Mouse (Mus musculus): Measurements from ENCODE around the gene Ppp4c. TPM values are rescaled to one million over a fixed set of nuclear protein-coding genes. Genes with fewer than 3 reads are reported as not detected.

Gene Ppp4c
- polyA plus RNA-seq, 1 experiment from 2014 or later, result 151 TPM

DNA sequence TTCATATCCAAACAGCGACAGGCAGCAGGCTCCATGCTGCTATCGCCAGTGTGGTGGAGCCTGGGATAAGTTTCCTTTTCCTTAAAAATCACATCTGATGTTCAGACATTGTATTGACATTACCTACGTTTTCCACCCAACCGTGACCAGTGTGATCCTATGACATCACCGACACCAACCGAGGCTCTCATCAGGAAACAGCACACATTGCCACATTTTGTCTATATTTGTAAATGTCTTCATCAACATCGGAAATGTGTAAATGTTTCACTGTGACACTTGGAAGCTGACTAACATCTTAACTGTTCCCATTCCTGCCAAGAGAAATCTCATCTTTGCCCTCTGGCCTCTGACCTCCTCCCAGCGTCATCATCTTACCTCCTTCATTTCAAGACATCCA is 56.2 kb downstream of the Ppp4c start:
- H3K27ac ChIP-seq (ENCODE audit: low read length), result no peak overlapping the region

More for the DNA sequence above, 56.2 kb downstream of the Ppp4c start:
- no peak overlapping the region for H3K4me2 ChIP-seq (replicated peaks; ENCODE audit: low read depth, low read length)
- no peaks in the 10 kb centered on the region for H3K27me3 ChIP-seq (replicated peaks; ENCODE audit: insufficient read depth, low read length)
- ATAC-seq (no peak), DNase-seq (ENCODE audit: low spot score) (no peak)
- H3K4me1 ChIP-seq (ENCODE audit: insufficient read depth, low read depth, low read length), result no peaks in the 10 kb centered on the region
- H3K4me3 ChIP-seq (ENCODE audit: low read depth, low read length), result no peak overlapping the region
- WGBS, result 66% methylated on average over 8 of the region's 8 CpGs
- no peaks in the 10 kb centered on the region for H3K9me3 ChIP-seq (ENCODE audit: low read length)
- H3K9ac ChIP-seq (replicated peaks; ENCODE audit: low read depth), result no peak overlapping the region
- no peaks in the 10 kb centered on the region for H3K36me3 ChIP-seq (ENCODE audit: insufficient read depth, low read length)
- TF ChIP-seq CTCF (IDR thresholded peaks at IDR 0.05), result no peak
- TF ChIP-seq EP300 (IDR thresholded peaks at IDR 0.05), result no peak

Other genes with a start within 250 kb of the Ppp4c start
- gene Eif3c, start 226.1 kb downstream of the Ppp4c start, polyA plus RNA-seq (2015; fragmentation: Nextera tagmentation; extraction: Ambion mirVana), result 141 and 154 TPM in 2 replicates
- gene Apobr, start 207.6 kb downstream of the Ppp4c start, polyA plus RNA-seq (2015; fragmentation: Nextera tagmentation; extraction: Ambion mirVana), result 3.9 and 4.1 TPM in 2 replicates
- 33.0 and 38.3 TPM in 2 replicates for gene Cln3, start 206.7 kb downstream of the Ppp4c start, polyA plus RNA-seq (2015; fragmentation: Nextera tagmentation; extraction: Ambion mirVana)
- gene Il27, start 197.6 kb downstream of the Ppp4c start, polyA plus RNA-seq (2015; fragmentation: Nextera tagmentation; extraction: Ambion mirVana), result 0.31 TPM in 1 of 2 replicates, not detected in the other
- 266 and 308 TPM in 2 replicates for gene Nupr1, start 161.6 kb downstream of the Ppp4c start, polyA plus RNA-seq (2015; fragmentation: Nextera tagmentation; extraction: Ambion mirVana)
- gene Sgf29, start 143.2 kb downstream of the Ppp4c start, polyA plus RNA-seq (2015; fragmentation: Nextera tagmentation; extraction: Ambion mirVana), result 42.9 and 49.5 TPM in 2 replicates
- gene Sult1a1, start 116.1 kb downstream of the Ppp4c start, polyA plus RNA-seq (2015; fragmentation: Nextera tagmentation; extraction: Ambion mirVana), result 57.1 and 58.4 TPM in 2 replicates
- gene Bola2, start 97.1 kb downstream of the Ppp4c start, polyA plus RNA-seq (2015; fragmentation: Nextera tagmentation; extraction: Ambion mirVana), result 76.1 and 77.4 TPM in 2 replicates
- 9.2 and 10.4 TPM in 2 replicates for gene Slx1b, start 96.7 kb downstream of the Ppp4c start, polyA plus RNA-seq (2015; fragmentation: Nextera tagmentation; extraction: Ambion mirVana)
- 61.4 and 65.3 TPM in 2 replicates for gene Coro1a, start 84.7 kb downstream of the Ppp4c start, polyA plus RNA-seq (2015; fragmentation: Nextera tagmentation; extraction: Ambion mirVana)
- 180 and 183 TPM in 2 replicates for gene Mapk3, start 32.9 kb downstream of the Ppp4c start, polyA plus RNA-seq (2015; fragmentation: Nextera tagmentation; extraction: Ambion mirVana)
- gene Gdpd3, start 26.2 kb downstream of the Ppp4c start, polyA plus RNA-seq (2015; fragmentation: Nextera tagmentation; extraction: Ambion mirVana), result 3.4 and 4.1 TPM in 2 replicates
- 325 and 340 TPM in 2 replicates for gene Ypel3, start 15.5 kb downstream of the Ppp4c start, polyA plus RNA-seq (2015; fragmentation: Nextera tagmentation; extraction: Ambion mirVana)
- 0.56 and 0.74 TPM in 2 replicates for gene Tbx6, start 11.0 kb downstream of the Ppp4c start, polyA plus RNA-seq (2015; fragmentation: Nextera tagmentation; extraction: Ambion mirVana)
- 0.13 and 0.19 TPM in 2 replicates for gene Fam57b, start 5.2 kb upstream of the Ppp4c start, polyA plus RNA-seq (2015; fragmentation: Nextera tagmentation; extraction: Ambion mirVana)
- gene 4930451I11Rik, start 39.1 kb upstream of the Ppp4c start, polyA plus RNA-seq (2015; fragmentation: Nextera tagmentation; extraction: Ambion mirVana), result not detected in 2 replicates
- gene Doc2a, start 54.9 kb upstream of the Ppp4c start, polyA plus RNA-seq (2015; fragmentation: Nextera tagmentation; extraction: Ambion mirVana), result 0.20 and 0.33 TPM in 2 replicates
- gene Hirip3, start 69.5 kb upstream of the Ppp4c start, polyA plus RNA-seq (2015; fragmentation: Nextera tagmentation; extraction: Ambion mirVana), result 8.4 and 9.3 TPM in 2 replicates
- 52.2 and 54.7 TPM in 2 replicates for gene Ino80e, start 69.9 kb upstream of the Ppp4c start, polyA plus RNA-seq (2015; fragmentation: Nextera tagmentation; extraction: Ambion mirVana)
- 36.1 and 39.0 TPM in 2 replicates for gene Taok2, start 92.2 kb upstream of the Ppp4c start, polyA plus RNA-seq (2015; fragmentation: Nextera tagmentation; extraction: Ambion mirVana)
- 42.5 and 45.0 TPM in 2 replicates for gene Tmem219, start 130.4 kb upstream of the Ppp4c start, polyA plus RNA-seq (2015; fragmentation: Nextera tagmentation; extraction: Ambion mirVana)
- 12.1 and 14.9 TPM in 2 replicates for gene Kctd13, start 136.4 kb upstream of the Ppp4c start, polyA plus RNA-seq (2015; fragmentation: Nextera tagmentation; extraction: Ambion mirVana)
- not detected in 2 replicates for gene Asphd1, start 157.1 kb upstream of the Ppp4c start, polyA plus RNA-seq (2015; fragmentation: Nextera tagmentation; extraction: Ambion mirVana)
- 1.7 and 3.0 TPM in 2 replicates for gene Sez6l2, start 158.1 kb upstream of the Ppp4c start, polyA plus RNA-seq (2015; fragmentation: Nextera tagmentation; extraction: Ambion mirVana)
- gene Cdipt, start 183.4 kb upstream of the Ppp4c start, polyA plus RNA-seq (2015; fragmentation: Nextera tagmentation; extraction: Ambion mirVana), result 164 and 173 TPM in 2 replicates
- 3.0 and 3.3 TPM in 2 replicates for gene Cdiptos, start 183.6 kb upstream of the Ppp4c start, polyA plus RNA-seq (2015; fragmentation: Nextera tagmentation; extraction: Ambion mirVana)
- 44.6 and 50.3 TPM in 2 replicates for gene Mvp, start 222.1 kb upstream of the Ppp4c start, polyA plus RNA-seq (2015; fragmentation: Nextera tagmentation; extraction: Ambion mirVana)
- 1.00 and 1.1 TPM in 2 replicates for gene Pagr1b, start 224.0 kb upstream of the Ppp4c start, polyA plus RNA-seq (2015; fragmentation: Nextera tagmentation; extraction: Ambion mirVana)
- gene Pagr1a, start 224.9 kb upstream of the Ppp4c start, polyA plus RNA-seq (2015; fragmentation: Nextera tagmentation; extraction: Ambion mirVana), result 20.7 and 28.3 TPM in 2 replicates
- gene Gm42742, start 228.6 kb upstream of the Ppp4c start, polyA plus RNA-seq (2015; fragmentation: Nextera tagmentation; extraction: Ambion mirVana), result 28.5 and 29.3 TPM in 2 replicates
- 1.0 and 1.3 TPM in 2 replicates for gene Prrt2, start 228.7 kb upstream of the Ppp4c start, polyA plus RNA-seq (2015; fragmentation: Nextera tagmentation; extraction: Ambion mirVana)
- 36.1 and 37.0 TPM in 2 replicates for gene Maz, start 234.5 kb upstream of the Ppp4c start, polyA plus RNA-seq (2015; fragmentation: Nextera tagmentation; extraction: Ambion mirVana)
- 7.0 and 9.2 TPM in 2 replicates for gene Kif22, start 250.0 kb upstream of the Ppp4c start, polyA plus RNA-seq (2015; fragmentation: Nextera tagmentation; extraction: Ambion mirVana)